In genomic region chr15:79281389-79281788, GRCm38 (mm10) we compare ENCODE assay signal across 10 mouse cellular contexts. TPM values are rescaled to one million over a fixed set of nuclear protein-coding genes. Genes with fewer than 3 reads are reported as not detected.
DNase-seq lines count a peak whose midpoint lies in the region; ATAC-seq lines count a peak whose summit lies in the region.
"Had no signal": no experiment of that assay in that cellular context is flagged by ENCODE, and none has a peak within 500 bp of the region (broad histone marks: within the 10 kb centered on the region; RNA-seq: fewer than 3 reads in every experiment).

No protein-coding gene starts in this region.

- WGBS in limb, embryonic 15.5 days = 73% methylated on average over 1 of the region's 1 CpGs
- 75% methylated on average over 1 of the region's 1 CpGs for WGBS in kidney, embryonic 16.5 days

- H3K9me3 ChIP-seq in limb, embryonic 15.5 days = no peaks in the 10 kb centered on the region
- peaks cover 4% of the 10 kb centered on the region; the same call in 1 of the 2 replicates for H3K9me3 ChIP-seq in kidney, embryonic 16.5 days (ENCODE audit: low read length)
- H3K9me3 ChIP-seq: heart, embryonic 13.5 days had no signal

- H3K27ac ChIP-seq in limb, embryonic 15.5 days = no peak overlapping the region
- H3K27ac ChIP-seq in kidney, embryonic 16.5 days (ENCODE audit: low read length) = no peak overlapping the region
- H3K27ac ChIP-seq: heart, embryonic 13.5 days had no signal

- no peak overlapping the region for H3K4me3 ChIP-seq in limb, embryonic 15.5 days
- H3K4me3 ChIP-seq in kidney, embryonic 16.5 days (ENCODE audit: low read length) = no peak overlapping the region
- H3K4me3 ChIP-seq: heart, embryonic 13.5 days had no signal

- H3K4me1 ChIP-seq in limb, embryonic 15.5 days = peaks cover 9% of the 10 kb centered on the region; the same call in 1 of the 2 replicates
- H3K4me1 ChIP-seq in kidney, embryonic 16.5 days (ENCODE audit: insufficient read depth, low read length) = peaks cover 5% of the 10 kb centered on the region; the same call in 1 of the 2 replicates

- peak; percentile 87 for DNase-seq in A20 (ENCODE audit: low read depth, low spot score)
- DNase-seq in NIH3T3 (ENCODE audit: low read depth) = peak; percentile 47
- DNase-seq in adrenal gland, postnatal 14 days = no peak
- no peak for DNase-seq in right cerebral cortex, adult 2 months (ENCODE audit: low spot score in 2 of 2)
- DNase-seq in layer of hippocampus, postnatal 25 days (ENCODE audit: extremely low spot score in 1 of 2, low spot score in 1 of 2) = no peak

- no peak overlapping the region for H3K4me2 ChIP-seq in limb, embryonic 15.5 days
- no peak overlapping the region for H3K4me2 ChIP-seq in kidney, embryonic 16.5 days (replicated peaks; ENCODE audit: low read depth, low read length)
- H3K4me2 ChIP-seq: heart, embryonic 13.5 days had no signal

- no peak overlapping the region for H3K9ac ChIP-seq in limb, embryonic 15.5 days
- no peak overlapping the region for H3K9ac ChIP-seq in kidney, embryonic 16.5 days (replicated peaks; ENCODE audit: low read length)
- H3K9ac ChIP-seq: heart, embryonic 13.5 days had no signal

- H3K36me3 ChIP-seq in limb, embryonic 15.5 days = peaks cover 7% of the 10 kb centered on the region; the same call in 1 of the 2 replicates
- no peaks in the 10 kb centered on the region; the same call in 1 of the 2 replicates for H3K36me3 ChIP-seq in kidney, embryonic 16.5 days (ENCODE audit: insufficient read depth, low read length)

- H3K27me3 ChIP-seq in limb, embryonic 15.5 days = no peaks in the 10 kb centered on the region
- no peaks in the 10 kb centered on the region for H3K27me3 ChIP-seq in kidney, embryonic 16.5 days (ENCODE audit: insufficient read depth, low read length)
- H3K27me3 ChIP-seq: heart, embryonic 13.5 days had no signal

- peak; percentile 35; the same call in 1 of the 2 replicates for ATAC-seq in limb, embryonic 15.5 days (ENCODE audit: insufficient number of reproducible peaks, low FRiP score, low TSS enrichment, low read depth)
- 0 out of 2 replicates have a peak, but pooled peaks have one; percentile 42 for ATAC-seq in monocyte, adult 5-6 weeks (replicated peaks; ENCODE audit: insufficient number of reproducible peaks, low FRiP score, low TSS enrichment, poor library complexity, severe bottlenecking)
- ATAC-seq in kidney, embryonic 16.5 days (ENCODE audit: low FRiP score, low TSS enrichment) = no peak

RNA-seq across cellular contexts. Expression of gene Baiap2l2, which starts 3.9 kb away (rescaled TPM):
- 17.2 and 19.7 TPM in 2 replicates for polyA plus RNA-seq in limb, embryonic 15.5 days (2015; fragmentation: Nextera tagmentation; extraction: Ambion mirVana)
- 0.57 TPM in 1 of 3 replicates, not detected in the others for total RNA-seq in monocyte, adult 5-6 weeks (2017)
- 0.30 TPM in 1 of 2 replicates, not detected in the other for total RNA-seq in adrenal gland, postnatal 14 days (2021)
- 12.5 and 17.7 TPM in 2 replicates for polyA plus RNA-seq in kidney, embryonic 16.5 days (2015; fragmentation: Nextera tagmentation; extraction: Ambion mirVana)
- total RNA-seq in layer of hippocampus, postnatal 25 days (2021) = 1 to 10 TPM; 3.3 to 4.2 TPM

RNA-seq across cellular contexts. Expression of gene Slc16a8, which starts 26.8 kb away (rescaled TPM):
- polyA plus RNA-seq in limb, embryonic 15.5 days (2015; fragmentation: Nextera tagmentation; extraction: Ambion mirVana) = 0.12 and 0.36 TPM in 2 replicates
- total RNA-seq in monocyte, adult 5-6 weeks (2017) = not detected in 3 replicates
- not detected in 2 replicates for total RNA-seq in adrenal gland, postnatal 14 days (2021)
- 0.24 and 0.30 TPM in 2 replicates for polyA plus RNA-seq in kidney, embryonic 16.5 days (2015; fragmentation: Nextera tagmentation; extraction: Ambion mirVana)
- not detected for total RNA-seq in layer of hippocampus, postnatal 25 days (2021)
- polyA plus RNA-seq: testis, adult 2 months had no signal

RNA-seq across cellular contexts. Expression of gene Pla2g6, which starts 46.8 kb away (rescaled TPM):
- polyA plus RNA-seq in limb, embryonic 15.5 days (2015; fragmentation: Nextera tagmentation; extraction: Ambion mirVana) = 12.9 and 14.2 TPM in 2 replicates
- 1.1 to 5.4 TPM (median 3.4 TPM) in 3 replicates for total RNA-seq in monocyte, adult 5-6 weeks (2017)
- 22.1 and 26.0 TPM in 2 replicates for total RNA-seq in adrenal gland, postnatal 14 days (2021)
- 18.3 and 21.1 TPM in 2 replicates for polyA plus RNA-seq in kidney, embryonic 16.5 days (2015; fragmentation: Nextera tagmentation; extraction: Ambion mirVana)
- 10 to 100 TPM; 24.2 to 24.3 TPM for total RNA-seq in layer of hippocampus, postnatal 25 days (2021)

RNA-seq across cellular contexts. Expression of gene Gm49486, which starts 52.2 kb away (rescaled TPM):
- polyA plus RNA-seq in limb, embryonic 15.5 days (2015; fragmentation: Nextera tagmentation; extraction: Ambion mirVana) = 1.1 and 1.2 TPM in 2 replicates
- total RNA-seq in monocyte, adult 5-6 weeks (2017) = not detected in 3 replicates
- 0.22 TPM in 1 of 2 replicates, not detected in the other for total RNA-seq in adrenal gland, postnatal 14 days (2021)
- polyA plus RNA-seq in kidney, embryonic 16.5 days (2015; fragmentation: Nextera tagmentation; extraction: Ambion mirVana) = 0.55 and 0.72 TPM in 2 replicates
- under 1 TPM; 0.94 to 0.98 TPM for total RNA-seq in layer of hippocampus, postnatal 25 days (2021)

RNA-seq across cellular contexts. Expression of gene Pick1, which starts 52.4 kb away (rescaled TPM):
- 43.8 and 45.8 TPM in 2 replicates for polyA plus RNA-seq in limb, embryonic 15.5 days (2015; fragmentation: Nextera tagmentation; extraction: Ambion mirVana)
- 7.2 to 13.7 TPM (median 8.1 TPM) in 3 replicates for total RNA-seq in monocyte, adult 5-6 weeks (2017)
- total RNA-seq in adrenal gland, postnatal 14 days (2021) = 18.6 and 22.9 TPM in 2 replicates
- polyA plus RNA-seq in kidney, embryonic 16.5 days (2015; fragmentation: Nextera tagmentation; extraction: Ambion mirVana) = 56.9 and 57.8 TPM in 2 replicates
- total RNA-seq in layer of hippocampus, postnatal 25 days (2021) = 10 to 100 TPM; 42.0 to 50.6 TPM

Comparison
In these comparisons a context has a peak if more than half of its experiments do, and no peak if none do; other contexts are left out.
1. DNase-seq: peak in A20 (single experiment) and NIH3T3 (single experiment); none in adrenal gland, postnatal 14 days (single experiment), right cerebral cortex, adult 2 months (0 of 2) and layer of hippocampus, postnatal 25 days (0 of 2).